Mouse (Mus musculus) kidney, postnatal 0 days (tissue): ENCODE measurements at regions not wholly inside any gene's neighbourhood (a gene's known extent, or its start where the extent isn't known, plus 50 kb on each side); places are given as distances from the start of the nearest gene placed in this dataset.
A peak's percentile ranks its signal among the peaks of the same experiment; 100 is the strongest.
"Not testable (repeated sequence)": the region's sequence is repeated elsewhere in the genome, so short reads cannot be mapped to it uniquely, and the experiment has no call there.

Experiments used
- ATAC-seq: fragments of 200-750 bp; cut with Nextera tagmentation; replicated peaks from 2 replicates; pipeline ENCODE4 v1.8.0; 2017; ENCODE audit warnings: low read depth, moderate number of reproducible peaks, moderate TSS enrichment, moderate library complexity; ENCODE audit not compliant: low FRiP score
- DNase-seq: peaks from one replicate; pipeline ENCODE4 v3.0.0-alpha.2; 2016; ENCODE audit warnings: low spot score
- H3K27ac ChIP-seq: fragments of 300-500 bp; sonication (generic); 2 replicates; pipeline ENCODE4 v1.5.1; 2014; ENCODE audit warnings: mild to moderate bottlenecking
- H3K27me3 ChIP-seq: fragments of 300-500 bp; sonication (generic); 2 replicates; pipeline ENCODE4 v1.6.1; 2014; ENCODE audit warnings: low read length, mixed read lengths; ENCODE audit not compliant: insufficient read depth
- H3K36me3 ChIP-seq: fragments of 300-500 bp; sonication (generic); 2 replicates; pipeline ENCODE4 v1.6.1; 2014; ENCODE audit warnings: low read length, mixed read lengths; ENCODE audit not compliant: insufficient read depth
- H3K4me1 ChIP-seq: fragments of 300-500 bp; sonication (generic); replicated peaks from 2 replicates; pipeline ENCODE4 v1.6.1; 2014; ENCODE audit warnings: antibody characterized with exemption, low read length, mixed read lengths; ENCODE audit not compliant: insufficient read depth
- H3K4me2 ChIP-seq: fragments of 300-500 bp; sonication (generic); 2 replicates; pipeline ENCODE4 v1.6.1; 2014; ENCODE audit warnings: mild to moderate bottlenecking, low read length, moderate library complexity, mixed read lengths
- H3K4me3 ChIP-seq: fragments of 300-500 bp; sonication (generic); replicated peaks from 2 replicates; pipeline ENCODE4 v1.5.1; 2014; ENCODE audit warnings: low read depth, low read length
- H3K9ac ChIP-seq: fragments of 300-500 bp; sonication (generic); 2 replicates; pipeline ENCODE4 v1.6.1; 2014; ENCODE audit warnings: low read depth, low read length
- H3K9me3 ChIP-seq: fragments of 300-500 bp; sonication (generic); replicated peaks from 2 replicates; pipeline ENCODE4 v1.6.1; 2016; ENCODE audit warnings: low read length, inconsistent platforms, mixed read lengths
- CTCF ChIP-seq: IDR thresholded peaks from 2 replicates; pipeline ENCODE4 v1.5.1; 2016; ENCODE audit warnings: antibody characterized with exemption, low read depth, mild to moderate bottlenecking, moderate library complexity
- WGBS: fragments of 180-500 bp; shearing (Covaris S2); extraction: QIAGEN DNeasy Blood & Tissue Kit; methylation state at CpG from one replicate; pipeline ENCODE4 v1.1.7; 2014; 5-methylcytosine and 5-hydroxymethylcytosine counted together

GRCm38 (mm10) chr1:194412193-194412592, 205.8 kb upstream of the Plxna2 start:
- no peak overlapping the region for H3K9ac ChIP-seq
- H3K9me3 ChIP-seq = no peaks in the 10 kb centered on the region
- no peak overlapping the region for H3K4me2 ChIP-seq
- no peak overlapping the region for H3K4me3 ChIP-seq
- TF ChIP-seq CTCF = no peak
- ATAC-seq (no peak), DNase-seq (no peak)
- 61% methylated on average over 5 of the region's 5 CpGs for WGBS
- H3K36me3 ChIP-seq = no peaks in the 10 kb centered on the region
- no peaks in the 10 kb centered on the region for H3K27me3 ChIP-seq
- H3K4me1 ChIP-seq = no peaks in the 10 kb centered on the region
- no peak overlapping the region for H3K27ac ChIP-seq

GRCm38 (mm10) chr1:194411788-194412187, 206.2 kb upstream of the Plxna2 start:
- Histone ChIP-seq H3K36me3 (no peaks in the 10 kb centered on the region), H3K9ac (no peak overlapping the region), H3K4me3 (no peak overlapping the region), H3K27me3 (no peaks in the 10 kb centered on the region), H3K9me3 (no peaks in the 10 kb centered on the region), H3K4me2 (no peak overlapping the region), H3K4me1 (no peaks in the 10 kb centered on the region), H3K27ac (no peak overlapping the region)
- 74% methylated on average over 2 of the region's 2 CpGs for WGBS
- DNase-seq (no peak), ATAC-seq (no peak)
- TF ChIP-seq CTCF = no peak

- Histone ChIP-seq H3K27ac (no peak overlapping the region), H3K4me3 (no peak overlapping the region), H3K4me1 (no peaks in the 10 kb centered on the region), H3K4me2 (no peak overlapping the region), H3K36me3 (no peaks in the 10 kb centered on the region), H3K27me3 (no peaks in the 10 kb centered on the region), H3K9me3 (no peaks in the 10 kb centered on the region), H3K9ac (no peak overlapping the region)
- no peak for TF ChIP-seq CTCF
- DNase-seq (no peak), ATAC-seq (no peak)
Measured at GRCm38 (mm10) chr1:194399281-194399680, 218.7 kb upstream of the Plxna2 start.

- WGBS = 79% methylated on average over 4 of the region's 4 CpGs
- H3K9me3 ChIP-seq = no peaks in the 10 kb centered on the region
- no peaks in the 10 kb centered on the region for H3K27me3 ChIP-seq
- no peak for TF ChIP-seq CTCF
- no peak for ATAC-seq
- no peak for DNase-seq
- no peaks in the 10 kb centered on the region for H3K36me3 ChIP-seq
- H3K27ac ChIP-seq = no peak overlapping the region
- H3K4me3 ChIP-seq = no peak overlapping the region
- H3K4me2 ChIP-seq = no peak overlapping the region
- no peaks in the 10 kb centered on the region for H3K4me1 ChIP-seq
- H3K9ac ChIP-seq = no peak overlapping the region
Measured at GRCm38 (mm10) chr1:194396754-194397460, 221.1 kb upstream of the Plxna2 start.

- no peak for ATAC-seq
- H3K4me1 ChIP-seq = no peaks in the 10 kb centered on the region
- no peak overlapping the region for H3K27ac ChIP-seq
- no peaks in the 10 kb centered on the region for H3K9me3 ChIP-seq
- no peak overlapping the region for H3K4me3 ChIP-seq
- no peaks in the 10 kb centered on the region for H3K36me3 ChIP-seq
- TF ChIP-seq CTCF = no peak
- H3K4me2 ChIP-seq = no peak overlapping the region
- 35% methylated on average over 3 of the region's 3 CpGs for WGBS
- DNase-seq = peak; percentile 22
- H3K27me3 ChIP-seq = no peaks in the 10 kb centered on the region
- H3K9ac ChIP-seq = no peak overlapping the region
Measured at GRCm38 (mm10) chr1:194393720-194394119, 224.3 kb upstream of the Plxna2 start.

GRCm38 (mm10) chr1:194390202-194390601, 227.8 kb upstream of the Plxna2 start:
- Histone ChIP-seq H3K9ac (no peak overlapping the region), H3K4me1 (no peaks in the 10 kb centered on the region), H3K4me2 (no peak overlapping the region), H3K4me3 (no peak overlapping the region), H3K27me3 (no peaks in the 10 kb centered on the region), H3K36me3 (no peaks in the 10 kb centered on the region), H3K9me3 (no peaks in the 10 kb centered on the region), H3K27ac (no peak overlapping the region)
- 74% methylated on average over 2 of the region's 2 CpGs for WGBS
- ATAC-seq = no peak
- TF ChIP-seq CTCF = no peak
- no peak for DNase-seq

GRCm38 (mm10) chr1:194378135-194378534, 239.9 kb upstream of the Plxna2 start:
- ATAC-seq (no peak), DNase-seq (no peak)
- no peaks in the 10 kb centered on the region for H3K9me3 ChIP-seq
- no peaks in the 10 kb centered on the region for H3K27me3 ChIP-seq
- no peak overlapping the region for H3K9ac ChIP-seq
- no peaks in the 10 kb centered on the region for H3K36me3 ChIP-seq
- no peak overlapping the region for H3K4me3 ChIP-seq
- no peak for TF ChIP-seq CTCF
- WGBS = 26% methylated on average over 1 of the region's 1 CpGs
- H3K4me2 ChIP-seq = no peak overlapping the region
- no peaks in the 10 kb centered on the region for H3K4me1 ChIP-seq
- H3K27ac ChIP-seq = no peak overlapping the region

- H3K4me3 ChIP-seq, DNase-seq, H3K36me3 ChIP-seq, H3K4me1 ChIP-seq, H3K9ac ChIP-seq, H3K9me3 ChIP-seq, ATAC-seq, H3K27ac ChIP-seq, H3K27me3 ChIP-seq, H3K4me2 ChIP-seq: not testable (repeated sequence)
- WGBS = 51% methylated on average over 4 of the region's 4 CpGs
Measured at GRCm38 (mm10) chr1:194373511-194373910, 244.5 kb upstream of the Plxna2 start.
